Comparison of ENCODE assay signal across 18 mouse cellular contexts in genomic region chr3:137943737-137944154, GRCm38 (mm10). TPM values are rescaled to one million over a fixed set of nuclear protein-coding genes. Genes with fewer than 3 reads are reported as not detected.
DNase-seq lines count a peak whose midpoint lies in the region; ATAC-seq lines count a peak whose summit lies in the region.
"Had no signal": no experiment of that assay in that cellular context is flagged by ENCODE, and none has a peak within 500 bp of the region (broad histone marks: within the 10 kb centered on the region; RNA-seq: fewer than 3 reads in every experiment).

No protein-coding gene starts in this region.

- H3K27me3 ChIP-seq in liver, embryonic 16.5 days (ENCODE audit: control insufficient read depth, insufficient read depth, low read depth, low read length) = no peaks in the 10 kb centered on the region
- H3K27me3 ChIP-seq: heart, embryonic 15.5 days; hindbrain, embryonic 12.5 days; midbrain, embryonic 13.5 days; neural tube, embryonic 13.5 days had no signal

- no peaks in the 10 kb centered on the region; the same call in 1 of the 2 replicates for H3K36me3 ChIP-seq in liver, embryonic 16.5 days (ENCODE audit: control insufficient read depth, insufficient read depth)
- H3K36me3 ChIP-seq: forebrain, embryonic 10.5 days; heart, embryonic 15.5 days; hindbrain, embryonic 12.5 days; midbrain, embryonic 13.5 days; neural tube, embryonic 13.5 days had no signal

- H3K4me1 ChIP-seq in liver, embryonic 16.5 days (ENCODE audit: control insufficient read depth, low read depth, low read length) = peaks cover 44% of the 10 kb centered on the region
- H3K4me1 ChIP-seq: hindbrain, embryonic 12.5 days; midbrain, embryonic 13.5 days; neural tube, embryonic 13.5 days had no signal

- WGBS in liver, embryonic 16.5 days (ENCODE audit: insufficient replicate concordance) = 19% methylated on average over 6 of the region's 6 CpGs

- H3K9ac ChIP-seq in liver, embryonic 16.5 days (ENCODE audit: low read depth, low read length) = no peak overlapping the region
- H3K9ac ChIP-seq: forebrain, postnatal 0 days; heart, embryonic 15.5 days; hindbrain, embryonic 12.5 days; midbrain, embryonic 13.5 days; neural tube, embryonic 13.5 days had no signal

- peak overlapping the region; percentile 9; the same call in 1 of the 2 replicates for H3K27ac ChIP-seq in liver, embryonic 16.5 days (ENCODE audit: low read length)
- H3K27ac ChIP-seq: forebrain, embryonic 10.5 days; heart, embryonic 15.5 days; hindbrain, embryonic 12.5 days; midbrain, embryonic 13.5 days; neural tube, embryonic 13.5 days had no signal

- DNase-seq in embryo, embryonic 10 days (ENCODE audit: low spot score) = peak; percentile 31
- no peak for DNase-seq in embryo, embryonic 9.5 days (ENCODE audit: extremely low spot score)
- peak; percentile 78 for DNase-seq in liver
- no peak for DNase-seq in thymus, postnatal 14 days
- no peak for DNase-seq in spleen, postnatal 4 days (ENCODE audit: low spot score in 2 of 2)
- no peak for DNase-seq in layer of hippocampus, adult 11-12 months (ENCODE audit: low spot score)
- DNase-seq: cerebellum, adult 9-10 months; embryo, embryonic 11 days; forebrain, postnatal 0 days; gastrocnemius, postnatal 36 days; right cerebral cortex, adult 18-20 months had no signal

- ATAC-seq in liver, embryonic 16.5 days (ENCODE audit: low read depth) = peak; percentile 65
- ATAC-seq: forebrain, postnatal 0 days; lung, postnatal 0 days; midbrain, embryonic 13.5 days had no signal

- no peaks in the 10 kb centered on the region for H3K9me3 ChIP-seq in liver, embryonic 16.5 days (replicated peaks; ENCODE audit: control insufficient read depth, low read length)
- H3K9me3 ChIP-seq: forebrain, embryonic 10.5 days; heart, embryonic 15.5 days; hindbrain, embryonic 12.5 days; midbrain, embryonic 13.5 days; neural tube, embryonic 13.5 days had no signal

- H3K4me3 ChIP-seq in liver, embryonic 16.5 days (ENCODE audit: low read depth, low read length) = no peak overlapping the region
- H3K4me3 ChIP-seq: forebrain, embryonic 10.5 days; heart, embryonic 15.5 days; hindbrain, embryonic 12.5 days; midbrain, embryonic 13.5 days; neural tube, embryonic 13.5 days had no signal

- H3K4me2 ChIP-seq in liver, embryonic 16.5 days (ENCODE audit: low read depth, low read length) = no peak overlapping the region; the same call in 1 of the 2 replicates
- H3K4me2 ChIP-seq: heart, embryonic 15.5 days; hindbrain, embryonic 12.5 days; midbrain, embryonic 13.5 days; neural tube, embryonic 13.5 days had no signal

RNA-seq across cellular contexts. Expression of gene Lamtor3, which starts 25.4 kb away (rescaled TPM):
- 48.2 and 50.2 TPM in 2 replicates for polyA plus RNA-seq in liver, embryonic 16.5 days (2015; fragmentation: Nextera tagmentation; extraction: Ambion mirVana)

RNA-seq across cellular contexts. Expression of gene Dapp1, which starts 37.6 kb away (rescaled TPM):
- polyA plus RNA-seq in liver, embryonic 16.5 days (2015; fragmentation: Nextera tagmentation; extraction: Ambion mirVana) = 12.1 and 13.0 TPM in 2 replicates

Comparison
In these comparisons a context has a peak if more than half of its experiments do, and no peak if none do; other contexts are left out.
1. DNase-seq: peak in embryo, embryonic 10 days (single experiment) and liver (single experiment); none in embryo, embryonic 9.5 days (single experiment), thymus, postnatal 14 days (single experiment), spleen, postnatal 4 days (0 of 2) and layer of hippocampus, adult 11-12 months (single experiment).